Mouse (Mus musculus) testis, adult 2 months (tissue): ENCODE measurements around the gene Capn10.
A peak's percentile ranks its signal among the peaks of the same experiment; 100 is the strongest.

Source experiments
- CTCF ChIP-seq: fragments of 200-500 bp; IDR thresholded peaks from 2 replicates; pipeline ENCODE4 v1.5.1; 2012; ENCODE audit warnings: low read depth, mild to moderate bottlenecking, inconsistent platforms, low read length, moderate library complexity; ENCODE audit not compliant: control insufficient read depth, insufficient read depth, insufficient replicate concordance
- POLR2A ChIP-seq: fragments of 200-500 bp; IDR thresholded peaks from 2 replicates; pipeline ENCODE4 v1.6.1; 2012; ENCODE audit warnings: low read depth, mild to moderate bottlenecking, inconsistent platforms, low read length, moderate library complexity; ENCODE audit not compliant: control insufficient read depth

- TF ChIP-seq CTCF (no peak), POLR2A (0 out of 2 replicates have a peak, but pooled peaks have one; percentile 18)
Measured at GRCm38 (mm10) chr1:92992880-92993279, 58.7 kb downstream of the Capn10 start.
